Mouse (Mus musculus): ENCODE measurements around the gene Rbmxl1.
"Not testable (repeated sequence)": the region's sequence is repeated elsewhere in the genome, so short reads cannot be mapped to it uniquely, and the experiment has no call there.

Gene Rbmxl1

DNA sequence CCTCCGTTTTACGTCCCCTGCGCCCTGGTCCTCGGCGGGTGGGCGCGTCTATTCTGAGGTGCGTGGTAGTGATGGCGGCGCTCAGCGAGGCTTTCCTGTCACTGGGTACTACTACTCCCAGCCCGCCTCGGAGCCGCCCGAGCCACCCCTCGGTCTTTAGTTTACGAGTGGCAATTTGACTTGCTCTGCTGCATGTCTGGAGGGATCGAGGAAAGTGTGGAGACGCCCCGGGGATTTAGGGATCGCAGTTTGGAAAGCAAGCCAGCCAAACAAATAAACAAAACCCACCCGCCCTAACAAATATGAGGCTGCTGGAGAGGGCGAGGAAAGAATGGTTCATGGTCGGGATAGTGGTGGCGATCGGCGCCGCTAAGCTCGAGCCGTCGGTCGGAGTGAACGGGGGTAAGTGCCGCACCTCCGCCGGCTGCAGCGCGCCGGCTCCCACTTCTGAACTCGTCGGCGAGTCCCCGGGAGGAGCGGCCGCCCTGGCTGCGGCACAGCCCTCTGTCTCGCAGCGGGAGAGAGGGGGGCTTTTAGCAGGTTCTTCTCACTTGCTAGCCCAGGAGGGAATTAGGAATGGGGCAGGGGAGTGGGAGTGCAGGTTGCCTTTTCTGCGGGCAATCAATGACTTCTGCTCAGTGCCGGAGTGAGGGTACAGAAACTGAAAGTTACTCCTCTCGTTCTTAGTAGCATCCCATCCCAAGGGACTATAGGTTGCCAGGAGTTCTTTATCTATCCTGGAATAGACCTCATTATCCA is 754 bp upstream of the Rbmxl1 start, which contains the start of gene Slc10a7:
Gene Slc10a7 (plus strand): TSS at position 74 of the 759 bp plus-strand sequence.
- ChIA-PET CTCF (no interaction called here), POLR2A (interaction anchor here in 2 of 4 experiments (0.6 to 3.9 kb wide), 9 partner anchors 11 to 30 kb away, joined by 3 to 28 read pairs (median 3); no protein-coding TSS in a partner anchor)

DNA sequence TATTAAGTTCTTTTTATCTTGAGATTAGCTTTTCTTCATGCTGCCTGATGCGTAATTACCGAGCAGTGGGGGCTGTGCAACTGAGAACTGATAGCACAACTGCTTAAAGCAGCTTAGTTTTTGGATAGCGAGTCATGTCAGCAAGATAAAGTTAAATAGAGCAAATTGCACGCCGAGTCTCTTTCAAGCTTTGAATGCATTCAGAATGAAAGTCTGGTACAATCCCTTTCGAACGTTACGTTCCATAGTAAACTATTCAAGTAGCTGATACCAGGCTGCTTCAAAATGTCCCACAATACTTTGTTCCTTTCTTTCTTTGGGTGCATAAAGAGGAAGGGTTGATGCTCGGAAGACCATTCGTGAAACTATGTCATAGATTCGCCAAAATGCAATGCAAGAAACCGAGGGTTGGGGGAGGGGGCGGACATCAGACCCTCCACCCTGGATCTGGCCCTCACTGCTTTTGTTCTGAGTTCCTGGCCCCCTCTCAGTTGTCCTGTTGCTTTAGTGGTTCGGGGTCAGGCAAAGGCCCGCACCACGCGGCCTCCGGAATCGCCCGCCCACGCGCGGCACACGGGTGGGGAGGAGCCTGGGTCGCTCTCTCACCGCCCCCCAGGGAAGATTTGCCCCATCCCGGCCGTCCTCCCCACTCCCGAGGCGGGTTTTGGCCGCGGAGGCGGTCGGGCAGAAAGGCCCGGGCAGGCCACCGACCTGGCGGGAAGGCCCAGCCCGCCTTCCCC is 549 bp downstream of the Rbmxl1 start:
- POLR2A ChIA-PET: interaction anchor here (0.5 to 3.9 kb wide), 24 partner anchors 9 to 89 kb away, joined by 3 to 28 read pairs (median 4); no protein-coding TSS in a partner anchor
- CTCF ChIA-PET: interaction anchor here in 1 of 4 experiments (0.6 kb wide), 1 partner anchor 392 kb away, joined by 3 read pairs; no protein-coding TSS in a partner anchor

DNA sequence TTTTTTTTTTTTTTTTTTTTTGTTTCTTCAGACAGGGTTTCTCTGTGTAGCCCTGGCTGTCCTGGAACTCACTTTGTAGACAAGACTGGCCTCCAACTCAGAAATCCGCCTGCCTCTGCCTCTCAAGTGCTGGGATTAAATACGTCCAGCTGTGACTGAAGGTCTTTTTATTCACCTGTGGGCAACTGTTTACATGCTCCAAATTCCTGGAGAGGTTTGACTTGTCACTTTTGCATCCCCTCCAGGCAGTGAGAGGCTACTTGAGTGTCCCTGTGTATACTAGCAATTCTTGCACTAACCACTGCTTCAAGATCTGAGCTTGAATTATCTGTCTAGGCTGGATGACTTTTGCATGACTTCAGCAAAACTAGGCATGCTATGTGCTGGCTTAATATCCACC is 6.0 kb downstream of the Rbmxl1 start:
- ChIA-PET CTCF (interaction anchor here in 1 of 4 experiments (0.6 kb wide), 1 partner anchor 24 kb away, joined by 4 read pairs; no protein-coding TSS in a partner anchor), POLR2A (interaction anchor here (0.6 to 3.8 kb wide), 20 partner anchors 9 to 114 kb away, joined by 3 to 26 read pairs (median 3); no protein-coding TSS in a partner anchor)

DNA sequence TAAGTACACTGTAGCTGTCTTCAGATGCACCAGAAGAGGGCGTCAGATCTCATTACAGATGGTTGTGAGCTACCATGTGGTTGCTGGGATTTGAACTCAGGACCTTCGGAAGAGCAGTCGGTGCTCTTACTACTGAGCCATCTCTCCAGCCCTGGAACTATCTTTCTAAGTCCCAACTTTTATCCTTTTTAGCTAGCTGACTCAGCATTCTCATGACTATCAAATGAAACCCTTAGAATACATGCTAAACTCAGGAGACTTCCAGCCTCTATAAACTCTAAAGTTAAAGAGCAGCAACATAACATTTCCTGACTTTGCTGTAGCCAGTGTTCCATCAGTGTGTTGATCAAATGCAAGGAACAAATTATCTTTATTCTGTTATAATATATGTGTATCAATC is 12.4 kb downstream of the Rbmxl1 start:
- POLR2A ChIA-PET: interaction anchor here in 1 of 4 experiments (4.5 kb wide), 1 partner anchor 12 kb away, joined by 28 read pairs; the partner anchor contains the start of genes Rbmxl1 and Slc10a7
- CTCF ChIA-PET: not testable (repeated sequence)

DNA sequence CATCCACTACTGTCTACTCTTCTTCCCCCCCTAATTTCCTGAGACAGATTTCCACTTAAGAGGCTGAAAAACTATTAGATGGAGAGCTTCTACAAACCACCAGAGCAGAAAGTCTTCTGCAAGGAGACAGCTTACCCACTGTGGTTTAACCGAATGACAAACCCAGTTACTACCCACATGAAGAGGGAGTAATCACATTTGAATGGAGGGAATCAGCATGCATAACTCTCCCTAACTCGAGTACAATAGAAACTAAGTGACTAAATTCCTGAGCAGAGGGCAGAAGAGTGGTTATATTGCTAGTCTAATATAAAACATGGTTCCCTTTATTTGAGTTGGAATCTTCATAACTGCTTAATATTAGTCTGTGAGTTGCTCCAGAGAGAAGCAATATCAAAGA is 15.7 kb downstream of the Rbmxl1 start:
- ChIA-PET CTCF (no interaction called here), POLR2A (interaction anchor here (0.6 to 3.5 kb wide), 21 partner anchors 9 to 425 kb away, joined by 3 to 27 read pairs (median 3); partner anchors contain the start of genes Rbmxl1 (in 1 of the 4) and Slc10a7 (in 1 of the 4))

DNA sequence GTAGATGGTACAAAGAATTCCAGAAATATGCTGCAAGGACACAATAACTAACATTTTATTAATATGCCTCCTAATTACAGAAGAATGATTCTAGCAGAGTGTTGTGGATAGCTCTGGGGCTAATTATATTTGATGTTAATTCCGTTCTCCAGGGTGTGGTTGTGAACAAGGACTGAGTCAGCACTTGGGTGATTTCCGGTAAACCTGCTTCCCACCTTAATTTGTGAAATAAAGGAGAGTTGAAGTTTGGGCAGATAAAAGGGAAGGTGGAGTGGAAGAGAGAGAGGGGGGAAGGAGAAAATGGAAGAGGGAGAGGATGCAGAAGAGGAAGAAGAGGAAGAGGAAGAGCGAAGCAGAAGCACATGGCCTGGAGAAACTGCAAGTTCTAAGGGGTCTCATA is 19.0 kb downstream of the Rbmxl1 start:
- ChIA-PET POLR2A (interaction anchor here in 3 of 4 experiments (0.6 to 2.2 kb wide), 9 partner anchors 9 to 373 kb away, joined by 3 to 7 read pairs (median 3); no protein-coding TSS in a partner anchor), CTCF (no interaction called here)

DNA sequence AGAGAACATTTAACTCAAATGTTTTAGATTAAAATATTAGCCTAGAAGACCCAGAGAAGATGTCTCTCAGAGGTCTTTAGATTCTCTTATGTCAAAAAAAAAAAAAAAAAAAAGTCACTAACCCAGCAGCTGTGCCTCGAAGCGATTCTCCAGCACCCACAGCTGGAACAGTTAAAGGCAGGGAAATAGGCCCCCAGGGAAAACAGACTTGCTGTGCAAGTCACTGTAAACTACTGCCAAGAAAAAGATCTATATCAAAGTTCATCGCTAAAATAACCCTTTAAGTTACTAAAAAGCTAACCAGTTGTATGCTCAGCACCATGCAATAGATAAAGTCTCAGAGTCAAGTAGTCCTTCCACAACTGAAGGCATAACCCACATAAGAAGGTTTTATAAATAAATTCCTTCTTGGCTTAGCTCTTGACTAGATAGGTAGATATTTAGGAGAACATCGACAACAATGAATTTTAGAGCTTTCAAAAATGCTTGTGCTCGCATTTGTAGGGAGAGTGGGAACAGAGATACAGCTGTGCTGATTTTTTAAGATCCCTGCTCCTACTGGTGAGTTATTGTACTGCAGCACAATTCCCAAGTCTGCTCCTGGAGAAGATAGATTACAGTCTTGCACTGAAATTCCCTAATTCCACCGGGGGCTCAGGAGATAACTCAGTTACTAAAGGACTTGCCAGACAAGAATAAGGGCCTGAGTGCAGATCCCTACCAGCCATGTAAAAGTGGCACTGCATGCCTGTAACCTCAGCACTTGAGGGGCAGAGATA is 31.5 kb downstream of the Rbmxl1 start:
- POLR2A ChIA-PET: interaction anchor here in 1 of 4 experiments (0.7 to 1.3 kb wide), 4 partner anchors 11 to 400 kb away, joined by 3 to 5 read pairs (median 4); no protein-coding TSS in a partner anchor
- CTCF ChIA-PET: interaction anchor here in 2 of 4 experiments (0.6 to 1.3 kb wide), 8 partner anchors 12 to 726 kb away, joined by 3 to 4 read pairs (median 3); partner anchors contain the start of gene Pou4f2 (in 1 of the 2)

DNA sequence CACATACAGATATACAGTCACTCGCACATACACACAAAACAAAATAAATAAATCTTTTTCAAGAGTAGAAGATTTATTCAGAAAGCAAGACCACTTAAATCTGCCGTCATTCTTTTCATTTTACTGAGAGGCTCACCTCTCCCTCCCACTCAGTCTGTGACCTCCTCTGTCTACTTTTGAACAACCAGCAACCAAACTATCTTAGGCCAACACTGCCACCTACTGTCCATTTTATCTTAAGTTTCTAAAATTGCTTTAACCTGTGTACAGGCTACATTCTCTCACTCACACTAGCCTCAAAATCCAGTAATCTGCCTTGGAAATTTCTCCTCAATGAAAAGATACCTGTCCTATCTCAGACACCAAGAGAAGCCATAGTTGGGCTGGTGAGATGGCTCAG is 40.8 kb downstream of the Rbmxl1 start:
- CTCF ChIA-PET: interaction anchor here in 3 of 4 experiments (0.6 to 1.2 kb wide), 5 partner anchors 229 to 406 kb away, joined by 3 to 6 read pairs (median 3); no protein-coding TSS in a partner anchor

DNA sequence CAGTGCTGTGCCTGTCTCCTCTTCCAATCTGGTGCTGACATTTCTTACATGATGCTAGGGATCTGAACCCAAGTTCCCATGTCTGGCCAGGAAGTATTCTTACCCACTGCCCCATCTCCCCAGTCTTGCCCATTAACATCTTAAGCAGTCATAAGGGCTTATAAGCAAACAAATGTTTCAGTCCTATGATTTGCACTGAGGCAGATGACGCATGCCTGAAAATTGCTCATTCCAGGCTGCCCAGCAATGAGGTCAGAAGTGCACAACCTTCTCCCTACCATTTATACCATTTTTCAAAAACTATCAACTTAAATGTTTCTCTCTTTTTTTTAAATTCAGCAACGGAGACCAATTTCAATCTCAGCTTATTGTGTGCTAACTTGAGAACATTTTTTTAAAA is 44.8 kb downstream of the Rbmxl1 start:
- POLR2A ChIA-PET: no interaction called here
- CTCF ChIA-PET: interaction anchor here in 1 of 4 experiments (0.6 kb wide), 1 partner anchor 124 kb away, joined by 3 read pairs; no protein-coding TSS in a partner anchor

More for the DNA sequence above, 40.8 kb downstream of the Rbmxl1 start:
- POLR2A ChIA-PET: no interaction called here

DNA sequence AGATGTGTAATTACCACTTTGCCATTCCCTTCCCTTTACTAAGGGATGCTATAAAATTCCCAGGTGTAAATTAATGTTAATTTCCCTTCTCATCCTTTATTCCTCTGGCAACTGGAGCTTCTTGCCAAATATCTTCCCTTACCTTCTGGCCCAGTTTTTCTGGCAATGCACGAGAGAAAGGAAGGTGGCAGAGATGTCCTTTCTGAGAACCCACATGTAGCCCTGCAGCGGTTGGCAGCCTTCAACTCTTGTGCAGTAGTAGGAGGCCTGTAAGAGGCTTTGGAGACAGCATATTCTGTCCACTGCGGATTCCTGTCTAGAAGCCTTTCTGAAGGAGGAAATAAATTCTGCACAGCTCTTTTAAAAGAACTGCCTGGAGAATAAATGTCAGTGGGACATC is 52.3 kb downstream of the Rbmxl1 start:
- ChIA-PET CTCF (no interaction called here), POLR2A (no interaction called here)
